ENCODE assay signal across 8 mouse cellular contexts in the genomic region with DNA sequence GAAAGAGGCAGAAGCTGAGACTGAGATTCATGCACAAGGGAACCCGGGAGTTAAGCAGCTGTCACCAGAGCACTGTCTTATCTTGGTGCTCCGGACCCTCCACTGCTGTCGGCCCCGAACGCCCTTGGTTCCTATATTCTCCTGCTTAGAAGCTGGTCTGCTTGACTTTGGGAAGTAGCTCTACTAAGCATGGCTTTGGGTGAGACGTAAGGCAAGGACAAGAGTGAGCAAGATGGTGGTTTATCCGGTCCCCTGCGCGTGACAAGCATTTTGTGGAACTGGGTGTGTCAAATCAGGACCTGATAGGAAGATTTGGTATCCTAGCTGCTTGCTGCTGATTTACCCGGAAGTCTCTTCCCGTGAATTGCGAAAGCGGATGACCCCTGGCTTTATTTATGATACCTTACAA. TPM values are rescaled to one million over a fixed set of nuclear protein-coding genes. Genes with fewer than 3 reads are reported as not detected.
DNase-seq lines count a peak whose midpoint lies in the region; ATAC-seq and TF ChIP-seq lines count a peak whose summit lies in the region.

No protein-coding gene starts in this region.

- 0 out of 2 replicates have a peak, but pooled peaks have one; percentile 45 for TF ChIP-seq EP300 in liver, postnatal 0 days (IDR thresholded peaks at IDR 0.05; ENCODE audit: low read depth)

- H3K9ac ChIP-seq in forebrain, embryonic 15.5 days (replicated peaks), result peak overlapping the region; percentile 87
- H3K9ac ChIP-seq in kidney, embryonic 16.5 days (replicated peaks; ENCODE audit: low read length), result peak overlapping the region; percentile 68
- H3K9ac ChIP-seq in liver, postnatal 0 days (replicated peaks), result peak overlapping the region; percentile 83
- H3K9ac ChIP-seq in neural tube, embryonic 13.5 days, result peak overlapping the region; percentile 89

- H3K4me1 ChIP-seq in erythroblast, embryonic 14.5 days (ENCODE audit: control insufficient read depth), result peaks cover 19% of the 10 kb centered on the region
- H3K4me1 ChIP-seq in forebrain, embryonic 15.5 days, result peaks cover 13% of the 10 kb centered on the region
- peaks cover 7% of the 10 kb centered on the region; the same call in 1 of the 2 replicates for H3K4me1 ChIP-seq in kidney, embryonic 16.5 days (ENCODE audit: insufficient read depth, low read length)
- H3K4me1 ChIP-seq in liver, postnatal 0 days (ENCODE audit: insufficient read depth), result peaks cover 23% of the 10 kb centered on the region
- peaks cover 21% of the 10 kb centered on the region for H3K4me1 ChIP-seq in neural tube, embryonic 13.5 days (replicated peaks)

- peak overlapping the region; percentile 87 for H3K4me2 ChIP-seq in forebrain, embryonic 15.5 days (replicated peaks)
- peak overlapping the region; percentile 88 for H3K4me2 ChIP-seq in kidney, embryonic 16.5 days (replicated peaks; ENCODE audit: low read depth, low read length)
- peak overlapping the region; percentile 98 for H3K4me2 ChIP-seq in liver, postnatal 0 days (ENCODE audit: low read depth, low read length)
- peak overlapping the region; percentile 68 for H3K4me2 ChIP-seq in neural tube, embryonic 13.5 days

- 9% methylated on average over 13 of the region's 13 CpGs for WGBS in forebrain, embryonic 15.5 days
- 6% methylated on average over 13 of the region's 13 CpGs for WGBS in kidney, embryonic 16.5 days
- 2% methylated on average over 13 of the region's 13 CpGs for WGBS in liver, postnatal 0 days (ENCODE audit: insufficient replicate concordance)
- 10% methylated on average over 13 of the region's 13 CpGs for WGBS in neural tube, embryonic 13.5 days

- peak overlapping the region; percentile 98 for H3K27ac ChIP-seq in forebrain, embryonic 15.5 days (replicated peaks)
- H3K27ac ChIP-seq in kidney, embryonic 16.5 days (ENCODE audit: low read length), result peak overlapping the region; percentile 97
- H3K27ac ChIP-seq in liver, postnatal 0 days (ENCODE audit: low read depth), result peak overlapping the region; percentile 97
- peak overlapping the region; percentile 97 for H3K27ac ChIP-seq in neural tube, embryonic 13.5 days (replicated peaks)

- DNase-seq in MN1 (ENCODE audit: low spot score), result peak; percentile 55
- peak; percentile 45 for DNase-seq in liver, postnatal 0 days
- no peak for DNase-seq in spleen, postnatal 14 days (ENCODE audit: low spot score in 2 of 2)

- H3K36me3 ChIP-seq in erythroblast, embryonic 14.5 days (ENCODE audit: control insufficient read depth), result no peaks in the 10 kb centered on the region; the same call in 1 of the 2 replicates
- peaks cover 13% of the 10 kb centered on the region for H3K36me3 ChIP-seq in forebrain, embryonic 15.5 days
- peaks cover 12% of the 10 kb centered on the region for H3K36me3 ChIP-seq in kidney, embryonic 16.5 days (ENCODE audit: insufficient read depth, low read length)
- peaks cover 17% of the 10 kb centered on the region for H3K36me3 ChIP-seq in liver, postnatal 0 days (replicated peaks; ENCODE audit: insufficient read depth, low read length)
- peaks cover 26% of the 10 kb centered on the region for H3K36me3 ChIP-seq in neural tube, embryonic 13.5 days

- TF ChIP-seq CTCF in liver, postnatal 0 days (IDR thresholded peaks at IDR 0.05; ENCODE audit: low read depth), result no peak

- peaks cover 3% of the 10 kb centered on the region for H3K9me3 ChIP-seq in erythroblast, embryonic 14.5 days (ENCODE audit: control insufficient read depth, low read length)
- no peaks in the 10 kb centered on the region for H3K9me3 ChIP-seq in forebrain, embryonic 15.5 days
- no peaks in the 10 kb centered on the region for H3K9me3 ChIP-seq in kidney, embryonic 16.5 days (ENCODE audit: low read length)
- no peaks in the 10 kb centered on the region for H3K9me3 ChIP-seq in liver, postnatal 0 days (ENCODE audit: low read length)
- H3K9me3 ChIP-seq in neural tube, embryonic 13.5 days, result no peaks in the 10 kb centered on the region

- peaks cover 13% of the 10 kb centered on the region for H3K27me3 ChIP-seq in erythroblast, embryonic 14.5 days (ENCODE audit: control insufficient read depth)
- no peaks in the 10 kb centered on the region for H3K27me3 ChIP-seq in forebrain, embryonic 15.5 days
- no peaks in the 10 kb centered on the region for H3K27me3 ChIP-seq in kidney, embryonic 16.5 days (ENCODE audit: insufficient read depth, low read length)
- no peaks in the 10 kb centered on the region for H3K27me3 ChIP-seq in liver, postnatal 0 days (ENCODE audit: insufficient read depth, low read length)
- H3K27me3 ChIP-seq in neural tube, embryonic 13.5 days, result no peaks in the 10 kb centered on the region

- peak overlapping the region; percentile 72 for H3K4me3 ChIP-seq in erythroblast, embryonic 14.5 days (replicated peaks)
- H3K4me3 ChIP-seq in forebrain, embryonic 15.5 days, result peak overlapping the region; percentile 91
- peak overlapping the region; percentile 53 for H3K4me3 ChIP-seq in kidney, embryonic 16.5 days (ENCODE audit: low read length)
- H3K4me3 ChIP-seq in liver, postnatal 0 days (ENCODE audit: low read depth, low read length), result peak overlapping the region; percentile 73
- peak overlapping the region; percentile 81 for H3K4me3 ChIP-seq in neural tube, embryonic 13.5 days

- ATAC-seq in erythroblast, adult 5-6 weeks (replicated peaks; ENCODE audit: low FRiP score, poor library complexity, severe bottlenecking), result no peak
- peak; percentile 43 for ATAC-seq in forebrain, embryonic 15.5 days (replicated peaks)
- ATAC-seq in kidney, embryonic 16.5 days (ENCODE audit: low FRiP score, low TSS enrichment), result no peak; the same call in 1 of the 2 replicates
- ATAC-seq in liver, postnatal 0 days, result peak; percentile 16
- no peak; the same call in 1 of the 2 replicates for ATAC-seq in neural tube, embryonic 13.5 days (ENCODE audit: low read depth)

RNA-seq across cellular contexts. Expression of gene Nagk, which starts 0.7 kb away (rescaled TPM):
- 0.12 and 0.22 TPM in 2 replicates for polyA plus RNA-seq in erythroblast, embryonic 14.5 days (2012)
- total RNA-seq in erythroblast, adult 5-6 weeks (2015; ENCODE audit: low replicate concordance), result 1.9 and 7.9 TPM in 2 replicates
- total RNA-seq in erythroblast, adult 5-6 weeks (2017; ENCODE audit: low replicate concordance), result 3.5 and 3.9 TPM in 2 replicates
- 107 and 113 TPM in 2 replicates for polyA plus RNA-seq in forebrain, embryonic 15.5 days (2015; fragmentation: Nextera tagmentation; extraction: Ambion mirVana)
- 60.7 and 60.9 TPM in 2 replicates for polyA plus RNA-seq in kidney, embryonic 16.5 days (2015; fragmentation: Nextera tagmentation; extraction: Ambion mirVana)
- polyA plus RNA-seq in liver, postnatal 0 days (2015; fragmentation: Nextera tagmentation; extraction: Ambion mirVana), result 20.4 and 20.9 TPM in 2 replicates
- polyA plus RNA-seq in neural tube, embryonic 13.5 days (2015; fragmentation: Nextera tagmentation; extraction: Ambion mirVana), result 86.3 and 91.3 TPM in 2 replicates

RNA-seq across cellular contexts. Expression of gene Tex261, which starts 19.9 kb away (rescaled TPM):
- polyA plus RNA-seq in erythroblast, embryonic 14.5 days (2012), result 2.3 and 2.7 TPM in 2 replicates
- total RNA-seq in erythroblast, adult 5-6 weeks (2015; ENCODE audit: low replicate concordance), result 14.2 and 28.2 TPM in 2 replicates
- 8.1 and 8.6 TPM in 2 replicates for total RNA-seq in erythroblast, adult 5-6 weeks (2017; ENCODE audit: low replicate concordance)
- 76.7 and 79.8 TPM in 2 replicates for polyA plus RNA-seq in forebrain, embryonic 15.5 days (2015; fragmentation: Nextera tagmentation; extraction: Ambion mirVana)
- polyA plus RNA-seq in kidney, embryonic 16.5 days (2015; fragmentation: Nextera tagmentation; extraction: Ambion mirVana), result 98.9 and 101 TPM in 2 replicates
- 68.3 and 74.9 TPM in 2 replicates for polyA plus RNA-seq in liver, postnatal 0 days (2015; fragmentation: Nextera tagmentation; extraction: Ambion mirVana)
- 66.4 and 66.7 TPM in 2 replicates for polyA plus RNA-seq in neural tube, embryonic 13.5 days (2015; fragmentation: Nextera tagmentation; extraction: Ambion mirVana)

RNA-seq across cellular contexts. Expression of gene Ankrd53, which starts 33.1 kb away (rescaled TPM):
- polyA plus RNA-seq in erythroblast, embryonic 14.5 days (2012), result not detected in 2 replicates
- not detected in 2 replicates for total RNA-seq in erythroblast, adult 5-6 weeks (2015; ENCODE audit: low replicate concordance)
- not detected in 2 replicates for total RNA-seq in erythroblast, adult 5-6 weeks (2017; ENCODE audit: low replicate concordance)
- polyA plus RNA-seq in forebrain, embryonic 15.5 days (2015; fragmentation: Nextera tagmentation; extraction: Ambion mirVana), result 0.19 and 0.24 TPM in 2 replicates
- polyA plus RNA-seq in kidney, embryonic 16.5 days (2015; fragmentation: Nextera tagmentation; extraction: Ambion mirVana), result 0.19 and 0.30 TPM in 2 replicates
- polyA plus RNA-seq in liver, postnatal 0 days (2015; fragmentation: Nextera tagmentation; extraction: Ambion mirVana), result not detected in 2 replicates
- not detected in 2 replicates for polyA plus RNA-seq in neural tube, embryonic 13.5 days (2015; fragmentation: Nextera tagmentation; extraction: Ambion mirVana)

RNA-seq across cellular contexts. Expression of gene Paip2b, which starts 36.0 kb away (rescaled TPM):
- 0.13 and 0.42 TPM in 2 replicates for polyA plus RNA-seq in erythroblast, embryonic 14.5 days (2012)
- 0.19 and 1.9 TPM in 2 replicates for total RNA-seq in erythroblast, adult 5-6 weeks (2015; ENCODE audit: low replicate concordance)
- 2.7 and 3.5 TPM in 2 replicates for total RNA-seq in erythroblast, adult 5-6 weeks (2017; ENCODE audit: low replicate concordance)
- 36.5 and 43.0 TPM in 2 replicates for polyA plus RNA-seq in forebrain, embryonic 15.5 days (2015; fragmentation: Nextera tagmentation; extraction: Ambion mirVana)
- polyA plus RNA-seq in kidney, embryonic 16.5 days (2015; fragmentation: Nextera tagmentation; extraction: Ambion mirVana), result 17.4 and 18.1 TPM in 2 replicates
- polyA plus RNA-seq in liver, postnatal 0 days (2015; fragmentation: Nextera tagmentation; extraction: Ambion mirVana), result 2.9 and 3.7 TPM in 2 replicates
- polyA plus RNA-seq in neural tube, embryonic 13.5 days (2015; fragmentation: Nextera tagmentation; extraction: Ambion mirVana), result 23.2 and 23.9 TPM in 2 replicates

RNA-seq across cellular contexts. Expression of gene Atp6v1b1, which starts 52.7 kb away (rescaled TPM):
- polyA plus RNA-seq in erythroblast, embryonic 14.5 days (2012), result not detected in 2 replicates
- not detected in 2 replicates for total RNA-seq in erythroblast, adult 5-6 weeks (2015; ENCODE audit: low replicate concordance)
- total RNA-seq in erythroblast, adult 5-6 weeks (2017; ENCODE audit: low replicate concordance), result not detected in 2 replicates
- polyA plus RNA-seq in forebrain, embryonic 15.5 days (2015; fragmentation: Nextera tagmentation; extraction: Ambion mirVana), result 0.43 and 0.53 TPM in 2 replicates
- polyA plus RNA-seq in kidney, embryonic 16.5 days (2015; fragmentation: Nextera tagmentation; extraction: Ambion mirVana), result 14.1 and 15.8 TPM in 2 replicates
- not detected in 2 replicates for polyA plus RNA-seq in liver, postnatal 0 days (2015; fragmentation: Nextera tagmentation; extraction: Ambion mirVana)
- not detected in 2 replicates for polyA plus RNA-seq in neural tube, embryonic 13.5 days (2015; fragmentation: Nextera tagmentation; extraction: Ambion mirVana)

Comparison
In these comparisons a context has a peak if more than half of its experiments do, and no peak if none do; other contexts are left out.
1. ATAC-seq: peak in forebrain, embryonic 15.5 days (single experiment) and liver, postnatal 0 days (single experiment); none in erythroblast, adult 5-6 weeks (single experiment), kidney, embryonic 16.5 days (single experiment) and neural tube, embryonic 13.5 days (single experiment).
2. DNase-seq: peak in MN1 (single experiment) and liver, postnatal 0 days (single experiment); none in spleen, postnatal 14 days (0 of 2).
3. RNA of gene Nagk, which starts 0.7 kb away (polyA plus RNA-seq): 107 to 113 TPM in forebrain, embryonic 15.5 days, 86.3 to 91.3 TPM in neural tube, embryonic 13.5 days, 60.7 to 60.9 TPM in kidney, embryonic 16.5 days and 20.4 to 20.9 TPM in liver, postnatal 0 days; 0.12 to 0.22 TPM in erythroblast, embryonic 14.5 days; every median in the first group is over 10 times any median in the second.
4. RNA of gene Tex261, which starts 19.9 kb away (polyA plus RNA-seq): 98.9 to 101 TPM in kidney, embryonic 16.5 days, 76.7 to 79.8 TPM in forebrain, embryonic 15.5 days, 68.3 to 74.9 TPM in liver, postnatal 0 days and 66.4 to 66.7 TPM in neural tube, embryonic 13.5 days; 2.3 to 2.7 TPM in erythroblast, embryonic 14.5 days; every median in the first group is over 10 times any median in the second.
5. Peak in every context shown above with its lines, with median percentiles within 50 percentile points of each other: H3K4me3 ChIP-seq, H3K27ac ChIP-seq, H3K4me2 ChIP-seq and H3K9ac ChIP-seq.